Mouse (Mus musculus) embryonic facial prominence, embryonic 14.5 days (tissue): Measurements from ENCODE around the gene Sccpdh. TPM values are rescaled to one million over a fixed set of nuclear protein-coding genes. Genes with fewer than 3 reads are reported as not detected.

Experiments used
- ATAC-seq: fragments of 200-750 bp; cut with Nextera tagmentation; 2 replicates; pipeline ENCODE4 v1.8.0; 2017; ENCODE audit warnings: low read depth, moderate number of reproducible peaks, moderate TSS enrichment
- DNase-seq: peaks from one replicate; pipeline ENCODE4 v3.0.0-alpha.2; 2015; ENCODE audit warnings: low spot score
- H3K27ac ChIP-seq: fragments of 300-500 bp; sonication (generic); replicated peaks from 2 replicates; pipeline ENCODE4 v1.5.1; 2014; ENCODE audit warnings: low read depth, mild to moderate bottlenecking, low read length, moderate library complexity
- H3K27me3 ChIP-seq: fragments of 300-500 bp; sonication (generic); replicated peaks from 2 replicates; pipeline ENCODE4 v1.6.1; 2014; ENCODE audit warnings: low read length; ENCODE audit not compliant: control insufficient read depth, insufficient read depth
- H3K36me3 ChIP-seq: fragments of 300-500 bp; sonication (generic); 2 replicates; pipeline ENCODE4 v1.6.1; 2014; ENCODE audit warnings: low read length, mixed read lengths; ENCODE audit not compliant: control insufficient read depth, insufficient read depth
- H3K4me1 ChIP-seq: fragments of 300-500 bp; sonication (generic); 2 replicates; pipeline ENCODE4 v1.6.1; 2014; ENCODE audit warnings: antibody characterized with exemption, low read length; ENCODE audit not compliant: control insufficient read depth, insufficient read depth
- H3K4me2 ChIP-seq: fragments of 300-500 bp; sonication (generic); 2 replicates; pipeline ENCODE4 v1.6.1; 2014; ENCODE audit warnings: low read depth, mild to moderate bottlenecking, low read length, moderate library complexity, mixed read lengths
- H3K4me3 ChIP-seq: fragments of 300-500 bp; sonication (generic); 2 replicates; pipeline ENCODE4 v1.5.1; 2014; ENCODE audit warnings: low read depth, mild to moderate bottlenecking, low read length
- H3K9ac ChIP-seq: fragments of 300-500 bp; sonication (generic); 2 replicates; pipeline ENCODE4 v1.6.1; 2014; ENCODE audit warnings: low read depth, mild to moderate bottlenecking, low read length, moderate library complexity, mixed read lengths
- H3K9me3 ChIP-seq: fragments of 300-500 bp; sonication (generic); 2 replicates; pipeline ENCODE4 v1.6.1; 2016; ENCODE audit warnings: low read length; ENCODE audit not compliant: control insufficient read depth
- WGBS: fragments of 180-500 bp; shearing (Covaris S2); extraction: QIAGEN DNeasy Blood & Tissue Kit; methylation state at CpG from one replicate; pipeline ENCODE4 v1.1.7; 2014; 5-methylcytosine and 5-hydroxymethylcytosine counted together
- polyA plus RNA-seq: library from polyadenylated mRNA; unstranded; fragments of >200 nt; fragmentation: Nextera tagmentation; extraction: Ambion mirVana; gene quantifications from 2 replicates; pipeline ENCODE4 v1.2.1, GENCODE M21; 2014

Gene Sccpdh
- polyA plus RNA-seq, 1 experiment from 2014 or later, result 98.2 TPM

GRCm38 (mm10) chr1:179731391-179731790 is 63.4 kb downstream of the Sccpdh start:
- no peak overlapping the region for H3K27ac ChIP-seq
- H3K9ac ChIP-seq, result no peak overlapping the region
- H3K4me1 ChIP-seq, result no peaks in the 10 kb centered on the region
- WGBS, result 83% methylated on average over 3 of the region's 3 CpGs
- no peak overlapping the region for H3K4me2 ChIP-seq
- no peak overlapping the region for H3K4me3 ChIP-seq
- H3K9me3 ChIP-seq, result peaks cover 4% of the 10 kb centered on the region; the same call in 1 of the 2 replicates
- H3K27me3 ChIP-seq, result no peaks in the 10 kb centered on the region
- no peak for DNase-seq
- H3K36me3 ChIP-seq, result no peaks in the 10 kb centered on the region
- no peak for ATAC-seq

GRCm38 (mm10) chr1:179734500-179735474 is 66.8 kb downstream of the Sccpdh start:
- Histone ChIP-seq H3K4me1 (no peaks in the 10 kb centered on the region), H3K4me2 (peak overlapping the region; percentile 5; the same call in 1 of the 2 replicates), H3K27ac (no peak overlapping the region), H3K27me3 (no peaks in the 10 kb centered on the region), H3K9ac (no peak overlapping the region), H3K36me3 (no peaks in the 10 kb centered on the region), H3K9me3 (no peaks in the 10 kb centered on the region), H3K4me3 (peak overlapping the region; percentile 14; the same call in 1 of the 2 replicates)
- ATAC-seq (no peak), DNase-seq (peak; percentile 8)
- 35% methylated on average over 15 of the region's 15 CpGs for WGBS

- DNase-seq, result no peak
- 81% methylated on average over 3 of the region's 3 CpGs for WGBS
Observed at GRCm38 (mm10) chr1:179736483-179736882, 68.5 kb downstream of the Sccpdh start.

More at GRCm38 (mm10) chr1:179736483-179736882, 68.5 kb downstream of the Sccpdh start:
- Histone ChIP-seq H3K27ac (no peak overlapping the region), H3K9me3 (no peaks in the 10 kb centered on the region), H3K4me3 (no peak overlapping the region), H3K4me2 (no peak overlapping the region), H3K9ac (no peak overlapping the region), H3K4me1 (no peaks in the 10 kb centered on the region), H3K36me3 (no peaks in the 10 kb centered on the region), H3K27me3 (no peaks in the 10 kb centered on the region)
- ATAC-seq, result 0 out of 2 replicates have a peak, but pooled peaks have one; percentile 15

Other genes with a start within 250 kb of the Sccpdh start
- gene Smyd3, start 150.2 kb upstream of the Sccpdh start, polyA plus RNA-seq, result 16.7 and 18.7 TPM in 2 replicates
- gene Tfb2m, start 121.9 kb upstream of the Sccpdh start, polyA plus RNA-seq, result 26.7 and 29.6 TPM in 2 replicates
- 15.8 and 18.7 TPM in 2 replicates for gene Cnst, start 121.8 kb upstream of the Sccpdh start, polyA plus RNA-seq
- 0.12 and 0.17 TPM in 2 replicates for gene Kif28, start 77.1 kb downstream of the Sccpdh start, polyA plus RNA-seq
- not detected in 2 replicates for gene Gm10518, start 135.2 kb downstream of the Sccpdh start, polyA plus RNA-seq
- 27.3 and 27.9 TPM in 2 replicates for gene Ahctf1, start 135.5 kb downstream of the Sccpdh start, polyA plus RNA-seq